Mouse (Mus musculus) bone marrow macrophage, adult 2 months (primary cell): ENCODE results near the gene Suco.

Experiments used
- CTCF ChIP-seq: IDR thresholded peaks from 2 replicates; pipeline ENCODE4 v1.5.1; 2012; ENCODE audit warnings: low read depth, mild to moderate bottlenecking, low read length, moderate library complexity
- POLR2A ChIP-seq: IDR thresholded peaks from 2 replicates; pipeline ENCODE4 v1.6.1; 2012; ENCODE audit warnings: mild to moderate bottlenecking, low read depth, low read length, borderline replicate concordance

- TF ChIP-seq CTCF (no peak), POLR2A (no peak)
Measured at GRCm38 (mm10) chr1:161801321-161801720, 75.2 kb downstream of the Suco start.
